Mouse (Mus musculus): ENCODE measurements around the gene Hspa12a. TPM values are rescaled to one million over a fixed set of nuclear protein-coding genes. Genes with fewer than 3 reads are reported as not detected.

Gene Hspa12a
- total and polyA plus RNA-seq, 3 experiments: 1.3 TPM; not detected in 2

DNA sequence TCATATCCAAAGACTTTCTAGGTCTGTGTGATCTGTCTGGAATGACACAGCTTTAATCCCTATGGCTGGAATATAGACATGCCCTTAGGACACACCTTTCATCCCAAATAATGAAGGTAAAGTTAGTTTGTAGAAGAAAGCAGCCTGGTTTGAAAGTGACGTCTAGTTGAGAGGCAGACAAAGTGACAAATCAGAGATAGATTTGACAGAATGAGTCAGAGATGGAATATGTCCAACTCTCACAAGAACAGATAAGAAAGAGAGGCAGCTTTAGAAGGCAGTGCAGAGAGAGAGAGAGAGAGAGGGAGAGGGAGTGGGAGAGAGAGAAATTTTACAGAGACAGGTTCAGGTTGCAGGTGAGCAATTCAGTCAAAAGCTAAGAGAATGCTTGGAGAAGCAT, 119.1 kb downstream of the Hspa12a start:
- no peak for TF ChIP-seq CTCF (IDR thresholded peaks at IDR 0.05; ENCODE audit: low read depth, low read length)
- TF ChIP-seq GATA2 (IDR thresholded peaks at IDR 0.05; ENCODE audit: borderline replicate concordance, low read depth, low read length): no peak
- TF ChIP-seq POLR2AphosphoS5 (IDR thresholded peaks at IDR 0.05; ENCODE audit: insufficient replicate concordance, low read depth, low read length): no peak
- TF ChIP-seq TAL1 (conservative IDR thresholded peaks at IDR 0.05; ENCODE audit: low read depth, low read length): no peak
- no peak for TF ChIP-seq GATA1 (IDR thresholded peaks at IDR 0.05; ENCODE audit: borderline replicate concordance, low read length)
- no peaks in the 10 kb centered on the region for H3K27me3 ChIP-seq (ENCODE audit: insufficient read depth, low read length)

DNA sequence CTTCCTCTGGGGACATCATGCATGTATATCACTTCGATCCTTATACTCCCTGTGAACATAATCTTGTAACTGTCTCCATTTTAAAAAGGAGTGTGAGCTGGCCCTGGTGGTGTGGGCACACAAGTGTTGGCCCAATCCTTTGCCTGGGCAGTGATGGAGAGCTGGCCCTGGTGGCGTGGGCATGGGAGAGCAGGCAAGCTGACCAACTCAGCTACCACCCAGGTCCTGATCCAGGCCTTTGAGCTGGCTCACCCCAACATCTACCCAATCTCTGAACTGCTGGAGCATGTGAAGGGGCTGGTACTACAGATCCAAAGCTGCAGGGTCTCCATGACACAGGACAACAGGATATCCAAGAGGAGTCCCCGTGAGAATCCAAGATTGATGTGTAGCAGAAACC, 120.2 kb downstream of the Hspa12a start:
- no peaks in the 10 kb centered on the region for H3K4me1 ChIP-seq (ENCODE audit: insufficient read depth, low read depth, low read length)
- H3K9me3 ChIP-seq (replicated peaks): peaks cover 27% of the 10 kb centered on the region
- no peak overlapping the region for H3K4me3 ChIP-seq (ENCODE audit: low read depth, low read length)
- no peaks in the 10 kb centered on the region for H3K36me3 ChIP-seq (replicated peaks)
- DNase-seq (ENCODE audit: low spot score): no peak
- no peak for ATAC-seq (ENCODE audit: extremely low read depth, insufficient number of reproducible peaks, low FRiP score, poor library complexity, severe bottlenecking)
- no peaks in the 10 kb centered on the region for H3K27me3 ChIP-seq (ENCODE audit: insufficient read depth, low read length)
- TF ChIP-seq GATA1 (IDR thresholded peaks at IDR 0.05; ENCODE audit: borderline replicate concordance, low read length) (no peak), GATA2 (IDR thresholded peaks at IDR 0.05; ENCODE audit: borderline replicate concordance, low read depth, low read length) (no peak), CTCF (IDR thresholded peaks at IDR 0.05; ENCODE audit: low read depth, low read length) (no peak), POLR2AphosphoS5 (IDR thresholded peaks at IDR 0.05; ENCODE audit: insufficient replicate concordance, low read depth, low read length) (no peak), TAL1 (conservative IDR thresholded peaks at IDR 0.05; ENCODE audit: low read depth, low read length) (no peak)

More for the DNA sequence above, 119.1 kb downstream of the Hspa12a start:
- Histone ChIP-seq H3K4me1 (ENCODE audit: insufficient read depth, low read depth, low read length) (no peaks in the 10 kb centered on the region), H3K4me3 (ENCODE audit: low read depth, low read length) (no peak overlapping the region), H3K9me3 (replicated peaks) (peaks cover 30% of the 10 kb centered on the region), H3K36me3 (replicated peaks) (no peaks in the 10 kb centered on the region)
- no peak for ATAC-seq (ENCODE audit: extremely low read depth, insufficient number of reproducible peaks, low FRiP score, poor library complexity, severe bottlenecking)
- DNase-seq (ENCODE audit: low spot score): no peak

DNA sequence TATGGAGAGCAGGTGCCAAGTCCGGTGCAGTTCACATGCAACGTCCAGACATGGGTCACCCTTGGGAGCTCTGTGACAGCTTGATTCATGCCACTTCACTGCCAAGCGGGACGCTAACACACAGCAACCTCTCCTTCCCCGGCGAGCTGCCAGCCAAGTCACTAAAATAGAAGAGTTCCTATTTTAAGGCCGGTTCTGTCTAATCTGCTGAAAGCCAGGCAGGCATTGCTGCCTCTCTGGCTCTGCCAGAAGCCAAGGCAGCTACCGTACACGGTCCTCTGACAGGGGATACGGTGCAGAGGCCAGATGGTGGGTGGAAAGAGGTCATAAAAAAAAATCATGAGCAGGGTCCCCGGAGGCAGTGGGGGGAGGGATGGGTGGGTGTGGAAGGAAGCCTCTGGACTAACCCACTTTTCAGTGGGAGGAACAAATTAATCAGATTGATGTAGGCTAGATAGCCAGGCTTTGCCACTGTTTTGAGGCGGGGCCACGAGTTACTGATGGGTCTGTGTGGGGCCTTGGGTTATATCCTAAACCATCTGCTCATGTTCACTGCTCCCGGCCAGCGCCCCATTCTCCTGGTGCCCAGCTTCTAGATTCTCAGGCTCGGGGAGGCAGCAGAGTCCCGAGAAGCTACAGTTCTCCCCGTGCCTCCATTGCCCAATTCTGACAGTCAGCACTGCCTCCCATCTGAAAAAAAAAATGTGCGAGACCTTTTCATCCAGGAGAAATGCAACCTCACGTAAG, 120.8 kb downstream of the Hspa12a start:
- DNase-seq (ENCODE audit: low spot score) (no peak), ATAC-seq (ENCODE audit: extremely low read depth, insufficient number of reproducible peaks, low FRiP score, poor library complexity, severe bottlenecking) (no peak)
- H3K4me1 ChIP-seq (ENCODE audit: insufficient read depth, low read depth, low read length): no peaks in the 10 kb centered on the region
- peaks cover 24% of the 10 kb centered on the region for H3K9me3 ChIP-seq (replicated peaks)
- H3K27me3 ChIP-seq (ENCODE audit: insufficient read depth, low read length): no peaks in the 10 kb centered on the region
- H3K36me3 ChIP-seq (replicated peaks): no peaks in the 10 kb centered on the region
- TF ChIP-seq GATA1 (IDR thresholded peaks at IDR 0.05; ENCODE audit: borderline replicate concordance, low read length) (no peak), CTCF (IDR thresholded peaks at IDR 0.05; ENCODE audit: low read depth, low read length) (no peak), GATA2 (IDR thresholded peaks at IDR 0.05; ENCODE audit: borderline replicate concordance, low read depth, low read length) (no peak), POLR2AphosphoS5 (IDR thresholded peaks at IDR 0.05; ENCODE audit: insufficient replicate concordance, low read depth, low read length) (no peak), TAL1 (conservative IDR thresholded peaks at IDR 0.05; ENCODE audit: low read depth, low read length) (no peak)
- no peak overlapping the region for H3K4me3 ChIP-seq (ENCODE audit: low read depth, low read length)

DNA sequence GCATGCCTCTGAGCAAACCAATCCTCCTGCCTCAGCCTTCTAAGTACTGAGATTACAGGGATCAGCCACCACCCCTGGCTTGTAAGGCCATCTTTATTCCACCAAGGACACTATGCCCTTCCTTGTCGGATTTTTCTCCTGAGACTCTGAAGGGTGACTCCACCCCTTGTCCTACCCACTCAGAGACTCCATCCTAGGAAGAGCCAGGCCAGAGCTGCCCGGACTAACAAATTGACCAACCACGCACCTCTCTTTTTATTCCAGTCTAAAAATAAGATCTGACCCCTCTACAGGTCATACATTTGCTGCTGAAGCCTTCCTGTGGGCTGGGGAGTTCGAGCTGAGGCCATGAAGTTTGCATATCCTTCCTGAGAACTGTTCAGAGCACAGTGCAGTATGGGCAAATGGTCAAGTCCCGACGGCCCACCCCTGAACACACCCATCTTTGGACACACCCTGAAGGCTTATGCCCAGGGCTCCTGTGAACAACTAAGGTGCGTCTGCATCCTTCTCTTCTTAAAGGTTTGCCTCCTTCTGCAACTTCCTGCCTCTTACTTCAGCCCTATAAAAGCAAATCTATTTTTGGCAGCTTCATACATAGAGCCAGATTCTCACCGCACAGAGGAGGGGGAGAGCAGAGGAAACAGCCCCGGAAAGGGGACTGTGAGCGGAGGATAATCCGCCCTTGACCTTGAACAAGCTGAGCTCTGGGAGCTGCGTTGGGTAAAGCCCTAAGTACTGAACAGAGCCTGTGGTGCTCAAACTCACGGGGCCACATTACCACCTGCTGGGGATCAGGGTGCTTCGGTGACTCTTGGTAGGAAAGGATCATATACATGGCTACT, 124.7 kb downstream of the Hspa12a start:
- no peak for ATAC-seq (ENCODE audit: extremely low read depth, insufficient number of reproducible peaks, low FRiP score, poor library complexity, severe bottlenecking)
- Histone ChIP-seq H3K4me1 (ENCODE audit: insufficient read depth, low read depth, low read length) (no peaks in the 10 kb centered on the region), H3K27me3 (ENCODE audit: insufficient read depth, low read length) (no peaks in the 10 kb centered on the region), H3K9me3 (replicated peaks) (peaks cover 36% of the 10 kb centered on the region), H3K36me3 (replicated peaks) (no peaks in the 10 kb centered on the region), H3K4me3 (ENCODE audit: low read depth, low read length) (no peak overlapping the region)
- TF ChIP-seq TAL1 (conservative IDR thresholded peaks at IDR 0.05; ENCODE audit: low read depth, low read length): no peak
- TF ChIP-seq GATA1 (IDR thresholded peaks at IDR 0.05; ENCODE audit: borderline replicate concordance, low read length): no peak
- TF ChIP-seq POLR2AphosphoS5 (IDR thresholded peaks at IDR 0.05; ENCODE audit: insufficient replicate concordance, low read depth, low read length): no peak
- no peak for TF ChIP-seq GATA2 (IDR thresholded peaks at IDR 0.05; ENCODE audit: borderline replicate concordance, low read depth, low read length)
- no peak for TF ChIP-seq CTCF (IDR thresholded peaks at IDR 0.05; ENCODE audit: low read depth, low read length)
- no peak for DNase-seq (ENCODE audit: low spot score)

DNA sequence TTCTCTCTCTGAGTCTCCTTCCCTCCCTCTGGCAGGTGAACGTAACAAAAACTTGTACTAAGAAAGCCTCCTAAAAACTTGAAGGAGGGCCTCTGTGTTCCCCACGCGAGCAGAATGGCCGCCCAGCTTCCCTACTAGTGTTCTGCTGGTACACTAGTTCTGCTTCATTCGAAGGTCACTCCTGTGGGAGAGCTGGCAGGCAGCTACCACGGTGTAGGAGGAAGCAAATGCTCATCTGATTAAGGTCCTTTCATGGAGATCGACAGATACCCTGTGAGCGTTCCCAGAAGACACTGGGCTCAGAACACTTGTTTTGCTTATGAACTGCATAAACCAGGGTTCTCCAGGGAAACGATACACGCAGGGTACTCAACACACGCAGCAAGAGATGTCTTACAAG, 126.1 kb downstream of the Hspa12a start:
- Histone ChIP-seq H3K27me3 (ENCODE audit: insufficient read depth, low read length) (no peaks in the 10 kb centered on the region), H3K4me3 (ENCODE audit: low read depth, low read length) (no peak overlapping the region), H3K4me1 (ENCODE audit: insufficient read depth, low read depth, low read length) (no peaks in the 10 kb centered on the region), H3K36me3 (replicated peaks) (no peaks in the 10 kb centered on the region), H3K9me3 (replicated peaks) (peaks cover 35% of the 10 kb centered on the region)
- DNase-seq (ENCODE audit: low spot score) (no peak), ATAC-seq (ENCODE audit: extremely low read depth, insufficient number of reproducible peaks, low FRiP score, poor library complexity, severe bottlenecking) (no peak)
- TF ChIP-seq POLR2AphosphoS5 (IDR thresholded peaks at IDR 0.05; ENCODE audit: insufficient replicate concordance, low read depth, low read length) (no peak), GATA2 (IDR thresholded peaks at IDR 0.05; ENCODE audit: borderline replicate concordance, low read depth, low read length) (no peak), CTCF (IDR thresholded peaks at IDR 0.05; ENCODE audit: low read depth, low read length) (no peak), TAL1 (conservative IDR thresholded peaks at IDR 0.05; ENCODE audit: low read depth, low read length) (no peak), GATA1 (IDR thresholded peaks at IDR 0.05; ENCODE audit: borderline replicate concordance, low read length) (no peak)

DNA sequence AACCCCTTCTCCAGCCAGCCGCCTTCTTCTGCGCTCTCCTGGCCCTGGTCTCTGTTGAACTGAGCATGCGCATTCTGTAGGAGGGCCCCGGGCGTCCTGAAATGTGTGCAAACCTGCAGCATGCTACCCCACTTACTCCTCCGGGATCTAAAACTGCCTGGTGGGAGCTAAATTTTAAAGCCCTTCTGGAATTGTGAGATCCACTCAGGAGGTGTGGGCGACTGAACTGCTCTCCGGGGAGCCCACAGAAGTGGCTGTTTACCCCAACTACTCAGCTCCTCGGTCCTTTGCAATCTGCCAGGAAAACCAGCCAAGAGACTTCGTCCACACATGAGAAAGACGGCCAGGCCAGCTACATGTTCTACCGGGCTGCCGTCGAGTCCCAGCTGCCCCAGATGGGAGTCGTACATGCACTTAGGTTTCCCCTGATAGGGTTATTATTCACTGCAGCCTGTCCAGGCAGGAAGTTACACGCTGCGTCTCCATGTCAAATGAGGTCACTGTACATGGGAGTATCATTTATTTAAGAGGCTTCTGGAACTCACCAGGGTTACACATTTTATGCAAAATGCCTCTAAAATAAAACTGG, 126.9 kb downstream of the Hspa12a start:
- no peaks in the 10 kb centered on the region for H3K27me3 ChIP-seq (ENCODE audit: insufficient read depth, low read length)
- no peaks in the 10 kb centered on the region for H3K36me3 ChIP-seq (replicated peaks)
- H3K4me3 ChIP-seq (ENCODE audit: low read depth, low read length): no peak overlapping the region
- no peaks in the 10 kb centered on the region for H3K4me1 ChIP-seq (ENCODE audit: insufficient read depth, low read depth, low read length)
- ATAC-seq (ENCODE audit: extremely low read depth, insufficient number of reproducible peaks, low FRiP score, poor library complexity, severe bottlenecking): no peak
- TF ChIP-seq GATA2 (IDR thresholded peaks at IDR 0.05; ENCODE audit: borderline replicate concordance, low read depth, low read length): no peak
- TF ChIP-seq GATA1 (IDR thresholded peaks at IDR 0.05; ENCODE audit: borderline replicate concordance, low read length): no peak
- no peak for TF ChIP-seq CTCF (IDR thresholded peaks at IDR 0.05; ENCODE audit: low read depth, low read length)
- no peak for TF ChIP-seq TAL1 (conservative IDR thresholded peaks at IDR 0.05; ENCODE audit: low read depth, low read length)
- TF ChIP-seq POLR2AphosphoS5 (IDR thresholded peaks at IDR 0.05; ENCODE audit: insufficient replicate concordance, low read depth, low read length): no peak
- no peak for DNase-seq (ENCODE audit: low spot score)
- H3K9me3 ChIP-seq (replicated peaks): peaks cover 36% of the 10 kb centered on the region

Measured in G1E (cell line).